Mouse (Mus musculus): ENCODE measurements at regions not wholly inside any gene's neighbourhood (a gene's known extent, or its start where the extent isn't known, plus 50 kb on each side); places are given as distances from the start of the nearest gene placed in this dataset.

GRCm38 (mm10) chr8:26697579-26698084 lies 279.5 kb upstream of the Zfp703 start:
- no peak for ATAC-seq

DNA sequence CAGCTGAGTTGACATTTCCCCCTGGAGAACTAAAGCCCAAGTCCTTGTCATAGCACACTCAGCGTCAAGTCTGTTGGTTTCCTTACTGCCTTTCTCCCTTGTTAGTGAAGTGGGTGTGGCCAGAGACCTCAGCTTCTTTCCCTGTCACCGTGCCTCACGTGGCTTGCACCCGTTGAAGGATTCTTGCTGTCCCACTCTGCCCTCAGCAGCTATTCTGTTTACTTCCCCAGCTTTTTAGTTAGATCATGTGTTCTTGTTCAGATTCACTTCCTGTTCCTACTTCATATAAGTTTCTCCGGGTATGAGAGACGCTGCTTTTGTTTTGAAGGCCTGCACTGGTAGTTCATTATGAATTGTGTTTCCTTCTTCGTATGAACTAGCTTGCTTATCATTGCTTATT lies 278.5 kb upstream of the Zfp703 start:
- ATAC-seq: peak; percentile 32

GRCm38 (mm10) chr8:26706048-26706767 lies 270.9 kb upstream of the Zfp703 start:
- peak; percentile 65 for ATAC-seq

GRCm38 (mm10) chr8:26706768-26707156 lies 270.4 kb upstream of the Zfp703 start:
- ATAC-seq: no peak

DNA sequence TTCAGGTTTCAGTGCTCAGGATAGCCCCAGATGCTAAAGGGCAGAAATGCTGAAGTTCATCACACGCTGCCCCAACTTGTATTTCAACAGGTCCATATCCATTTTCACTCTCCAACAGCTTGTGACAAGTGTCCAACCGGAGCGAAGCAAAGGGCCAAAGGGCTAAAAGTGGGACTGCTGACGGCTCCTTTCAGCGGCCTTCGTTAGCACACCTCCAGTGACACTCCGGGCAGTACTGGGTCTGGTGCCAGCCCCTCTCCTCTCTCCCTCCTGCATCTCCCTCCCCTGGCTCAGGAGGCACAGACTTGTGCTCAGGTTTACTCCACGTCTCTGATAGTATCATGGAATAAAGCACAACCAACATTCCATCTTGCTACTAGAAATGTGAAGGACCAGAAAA lies 263.3 kb upstream of the Zfp703 start:
- ATAC-seq: no peak

GRCm38 (mm10) chr8:26714714-26715113 lies 262.4 kb upstream of the Zfp703 start:
- ATAC-seq: peak; percentile 87

DNA sequence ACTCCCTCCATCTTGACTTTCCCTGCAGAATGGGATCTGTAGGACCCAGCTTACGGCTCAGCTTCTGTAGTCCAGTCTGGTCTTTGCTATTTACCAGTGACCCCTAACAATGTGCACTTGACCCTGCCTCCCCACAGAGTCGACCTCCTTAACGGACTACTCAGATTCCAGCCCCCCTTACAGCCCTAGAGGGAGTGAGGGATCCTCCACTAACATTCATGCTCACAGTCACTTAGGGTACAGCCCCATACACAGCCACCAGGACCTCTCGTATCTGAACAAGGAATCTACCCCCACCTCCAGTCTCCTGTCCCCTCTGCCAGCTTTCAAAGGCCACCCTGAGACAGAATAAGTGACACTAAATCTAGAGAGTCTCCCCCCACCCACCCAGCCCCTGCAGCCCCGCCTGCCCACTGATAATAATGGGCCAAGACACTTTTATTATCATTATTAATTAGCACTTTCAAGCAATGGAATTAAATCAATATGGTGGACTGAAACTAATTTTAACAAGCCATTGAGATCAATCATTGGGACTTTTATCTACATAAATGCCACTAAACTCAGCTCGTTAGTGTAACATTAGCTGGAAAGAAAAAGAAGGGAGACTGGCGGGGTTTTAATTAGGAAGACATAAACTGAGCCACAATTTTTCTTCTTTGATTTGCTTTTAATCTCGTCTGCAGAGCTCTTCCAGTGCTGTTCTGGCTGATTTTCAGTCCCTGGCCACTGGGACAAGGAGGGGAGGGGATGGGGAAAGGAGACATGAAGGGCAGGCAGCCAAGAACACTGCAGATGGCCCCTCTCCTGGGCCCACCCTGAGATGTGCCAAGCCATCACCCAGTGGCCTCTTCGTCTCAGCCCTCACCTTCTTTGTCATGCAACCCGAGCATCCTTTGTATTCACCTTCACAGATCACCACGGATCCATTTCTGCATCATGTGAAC lies 258.4 kb upstream of the Zfp703 start:
- ATAC-seq: no peak

DNA sequence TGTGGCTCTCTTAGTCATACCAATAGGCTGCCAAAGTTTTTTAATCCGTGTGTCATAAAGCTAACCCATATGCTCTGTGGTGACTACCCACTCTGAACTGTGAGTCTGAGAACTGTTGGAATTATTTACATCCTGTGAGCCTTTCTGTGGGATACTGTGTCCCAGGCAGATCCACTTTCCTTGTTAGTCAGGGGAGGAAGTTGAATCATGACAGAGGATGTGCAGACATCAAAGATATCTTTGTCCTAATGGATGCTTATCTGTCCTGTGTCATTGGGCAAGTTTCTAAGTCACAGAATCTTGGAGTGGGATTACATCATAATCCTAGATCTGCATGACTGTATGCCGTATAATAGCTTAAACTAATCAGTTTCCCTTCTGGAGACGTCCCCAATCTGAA lies 254.4 kb upstream of the Zfp703 start:
- no peak for ATAC-seq

- ATAC-seq: no peak
Observed at GRCm38 (mm10) chr8:26724628-26725027, 252.5 kb upstream of the Zfp703 start.

- no peak for ATAC-seq
Observed at GRCm38 (mm10) chr8:26725521-26725920, 251.6 kb upstream of the Zfp703 start.

- no peak for ATAC-seq
Observed at GRCm38 (mm10) chr8:26729351-26729750, 247.8 kb upstream of the Zfp703 start.

DNA sequence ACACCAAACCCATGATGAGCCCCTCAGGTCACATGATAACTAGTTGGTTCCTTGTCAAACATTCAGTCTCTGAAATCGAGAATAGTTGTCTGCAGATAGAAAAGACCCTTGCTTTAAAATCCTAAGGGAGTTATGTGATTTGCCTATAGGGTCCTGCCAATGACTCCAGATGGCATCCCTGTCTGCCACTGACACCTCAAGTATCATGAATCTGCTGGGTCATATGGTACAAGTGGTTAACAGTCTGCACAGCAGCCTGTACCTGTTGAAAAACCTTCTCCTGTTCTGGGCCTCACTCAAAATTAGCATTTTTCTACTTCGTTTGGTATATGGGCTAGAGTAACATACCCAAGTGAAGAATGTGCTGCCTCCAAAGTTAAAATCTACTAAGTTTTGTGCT lies 246.0 kb upstream of the Zfp703 start:
- no peak for ATAC-seq

DNA sequence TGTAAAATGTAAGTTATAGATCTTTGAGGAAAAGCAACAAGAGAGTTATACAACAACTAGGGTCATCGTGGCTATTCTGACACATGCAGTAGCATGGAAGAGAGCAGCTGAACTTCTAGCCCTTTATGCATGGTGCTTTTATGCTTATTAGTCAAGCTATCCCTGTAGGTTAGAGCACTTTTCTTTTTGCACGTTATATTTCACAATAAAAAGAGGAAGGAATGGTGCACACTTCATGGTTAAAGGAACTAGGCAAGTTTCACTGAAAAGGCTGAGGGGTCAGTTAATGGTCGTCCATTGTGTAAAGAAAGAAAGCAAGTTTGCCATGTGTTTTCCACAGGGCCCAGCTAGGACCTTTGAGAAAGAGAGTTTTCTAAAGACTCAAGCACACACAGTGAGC lies 232.7 kb upstream of the Zfp703 start:
- ATAC-seq: no peak

DNA sequence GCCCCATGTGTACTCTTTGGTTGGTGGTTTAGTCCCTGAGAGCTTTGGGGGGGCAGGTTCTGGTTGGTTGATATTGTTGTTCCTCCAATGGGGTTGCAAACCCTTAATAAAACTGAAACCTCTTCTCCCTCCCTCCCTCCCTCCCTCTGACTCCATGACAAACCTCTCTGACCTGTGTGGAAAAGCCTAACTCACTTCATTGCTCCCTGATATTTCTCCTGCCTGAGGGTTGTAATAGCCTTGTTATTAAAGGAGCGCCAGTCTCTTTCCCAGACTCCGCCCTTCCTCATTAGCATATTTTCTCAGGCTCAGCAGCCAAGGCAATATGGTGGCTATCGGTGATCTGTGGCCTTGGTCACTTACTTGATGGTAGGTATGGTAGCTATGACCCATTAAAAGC lies 230.3 kb upstream of the Zfp703 start:
- ATAC-seq: no peak

GRCm38 (mm10) chr8:26747241-26747972 lies 229.7 kb upstream of the Zfp703 start:
- no peak for ATAC-seq

GRCm38 (mm10) chr8:26748161-26748971 lies 228.8 kb upstream of the Zfp703 start:
- no peak for ATAC-seq

DNA sequence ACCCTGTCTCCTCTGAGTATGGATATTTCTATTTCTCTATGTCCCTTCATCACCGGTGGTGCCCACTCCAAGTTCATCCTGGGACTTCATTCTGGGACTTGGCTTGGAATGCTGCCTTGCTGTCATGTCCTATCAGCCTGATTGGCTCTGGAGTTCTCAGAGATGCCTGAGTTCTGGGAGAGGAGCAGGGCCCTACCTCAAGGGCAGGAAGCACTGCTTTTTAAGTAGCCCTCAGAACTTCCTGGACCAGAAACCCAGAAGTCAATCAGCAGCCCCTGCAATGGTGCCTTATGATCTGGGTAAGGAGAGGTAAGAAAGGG lies 228.2 kb upstream of the Zfp703 start:
- no peak for ATAC-seq

- ATAC-seq: no peak
Observed at GRCm38 (mm10) chr8:26750120-26750519, 227.0 kb upstream of the Zfp703 start.

- no peak for ATAC-seq
Observed at GRCm38 (mm10) chr8:26751651-26752050, 225.5 kb upstream of the Zfp703 start.

- ATAC-seq: no peak
Observed at GRCm38 (mm10) chr8:26756452-26756851, 220.7 kb upstream of the Zfp703 start.

DNA sequence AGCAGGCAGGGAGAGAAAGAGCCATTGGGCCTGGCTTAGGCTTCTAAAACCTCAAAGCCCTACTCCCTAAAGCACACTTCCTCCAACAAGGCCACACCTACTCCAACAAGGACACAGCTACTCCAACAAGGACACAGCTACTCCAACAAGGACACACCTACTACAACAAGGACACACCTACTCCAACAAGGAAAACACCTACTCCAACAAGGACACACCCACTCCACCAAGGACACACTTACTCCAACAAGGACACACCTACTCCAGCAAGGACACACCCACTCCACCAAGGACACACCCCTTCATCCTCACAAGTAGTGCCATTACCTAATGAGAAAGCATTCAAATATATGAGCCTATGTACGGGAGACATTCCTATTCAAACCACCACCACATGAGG lies 216.4 kb upstream of the Zfp703 start:
- ATAC-seq: no peak
